Mouse (Mus musculus) forebrain, embryonic 16.5 days (tissue): ENCODE measurements around the gene Lad1. TPM values are rescaled to one million over a fixed set of nuclear protein-coding genes. Genes with fewer than 3 reads are reported as not detected.

ENCODE experiments used
- ATAC-seq: fragments of 200-750 bp; cut with Nextera tagmentation; 2 replicates; pipeline ENCODE4 v1.8.0; 2017; ENCODE audit warnings: mild to moderate bottlenecking, moderate library complexity
- H3K27ac ChIP-seq: fragments of 300-500 bp; sonication (generic); 2 replicates; pipeline ENCODE4 v1.5.1; 2014; ENCODE audit warnings: low read length, control low read depth
- H3K27me3 ChIP-seq: fragments of 300-500 bp; sonication (generic); replicated peaks from 2 replicates; pipeline ENCODE4 v1.6.1; 2014; ENCODE audit warnings: low read length; ENCODE audit not compliant: control insufficient read depth, insufficient read depth
- H3K36me3 ChIP-seq: fragments of 300-500 bp; sonication (generic); 2 replicates; pipeline ENCODE4 v1.6.1; 2014; ENCODE audit not compliant: control insufficient read depth, insufficient read depth
- H3K4me1 ChIP-seq: fragments of 300-500 bp; sonication (generic); replicated peaks from 2 replicates; pipeline ENCODE4 v1.6.1; 2014; ENCODE audit warnings: low read length; ENCODE audit not compliant: control insufficient read depth, insufficient read depth
- H3K4me2 ChIP-seq: fragments of 300-500 bp; sonication (generic); 2 replicates; pipeline ENCODE4 v1.6.1; 2014; ENCODE audit warnings: mild to moderate bottlenecking, low read length, control low read depth
- H3K4me3 ChIP-seq: fragments of 300-500 bp; sonication (generic); replicated peaks from 2 replicates; pipeline ENCODE4 v1.5.1; 2014; ENCODE audit warnings: mild to moderate bottlenecking, low read length, control low read depth
- H3K9ac ChIP-seq: fragments of 300-500 bp; sonication (generic); replicated peaks from 2 replicates; pipeline ENCODE4 v1.6.1; 2014; ENCODE audit warnings: low read depth, low read length, control low read depth
- H3K9me3 ChIP-seq: fragments of 300-500 bp; sonication (generic); 2 replicates; pipeline ENCODE4 v1.6.1; 2016; ENCODE audit warnings: low read length; ENCODE audit not compliant: control insufficient read depth
- WGBS: fragments of 180-500 bp; shearing (Covaris S2); extraction: QIAGEN DNeasy Blood & Tissue Kit; methylation state at CpG from one replicate; pipeline ENCODE4 v1.1.7; 2014; 5-methylcytosine and 5-hydroxymethylcytosine counted together
- polyA plus RNA-seq: library from polyadenylated mRNA; unstranded; fragments of >200 nt; fragmentation: Nextera tagmentation; extraction: Ambion mirVana; gene quantifications from 2 replicates; pipeline ENCODE4 v1.2.1, GENCODE M21; 2015

The Lad1 gene
- polyA plus RNA-seq, 1 experiment from 2014 or later: 0.44 TPM

DNA sequence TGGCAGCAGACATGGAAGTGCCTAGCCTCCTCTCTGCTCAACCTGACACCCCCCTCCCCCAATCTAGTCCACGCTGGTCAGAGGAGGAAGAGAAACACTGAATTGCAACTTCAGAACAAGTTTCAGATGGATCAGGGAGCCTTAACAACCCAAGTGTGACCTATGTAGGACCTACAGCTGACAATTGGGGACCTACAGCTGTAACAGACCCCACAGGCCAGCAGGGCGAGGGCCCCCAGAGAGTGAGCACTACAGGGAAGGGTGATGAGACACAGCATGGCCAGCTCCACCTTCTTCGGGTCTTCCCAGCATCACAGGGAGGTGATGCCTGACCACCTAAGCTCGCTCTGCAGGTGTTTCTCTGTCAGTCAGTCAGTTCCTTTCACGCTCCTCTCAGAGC lies 42.7 kb downstream of the Lad1 start:
- H3K27ac ChIP-seq: no peak overlapping the region
- WGBS: 83% methylated on average over 5 of the region's 5 CpGs
- no peak for ATAC-seq
- no peaks in the 10 kb centered on the region for H3K27me3 ChIP-seq
- H3K9me3 ChIP-seq: no peaks in the 10 kb centered on the region
- H3K9ac ChIP-seq: no peak overlapping the region
- no peak overlapping the region for H3K4me3 ChIP-seq
- H3K4me2 ChIP-seq: no peak overlapping the region
- H3K36me3 ChIP-seq: no peaks in the 10 kb centered on the region
- no peaks in the 10 kb centered on the region for H3K4me1 ChIP-seq

DNA sequence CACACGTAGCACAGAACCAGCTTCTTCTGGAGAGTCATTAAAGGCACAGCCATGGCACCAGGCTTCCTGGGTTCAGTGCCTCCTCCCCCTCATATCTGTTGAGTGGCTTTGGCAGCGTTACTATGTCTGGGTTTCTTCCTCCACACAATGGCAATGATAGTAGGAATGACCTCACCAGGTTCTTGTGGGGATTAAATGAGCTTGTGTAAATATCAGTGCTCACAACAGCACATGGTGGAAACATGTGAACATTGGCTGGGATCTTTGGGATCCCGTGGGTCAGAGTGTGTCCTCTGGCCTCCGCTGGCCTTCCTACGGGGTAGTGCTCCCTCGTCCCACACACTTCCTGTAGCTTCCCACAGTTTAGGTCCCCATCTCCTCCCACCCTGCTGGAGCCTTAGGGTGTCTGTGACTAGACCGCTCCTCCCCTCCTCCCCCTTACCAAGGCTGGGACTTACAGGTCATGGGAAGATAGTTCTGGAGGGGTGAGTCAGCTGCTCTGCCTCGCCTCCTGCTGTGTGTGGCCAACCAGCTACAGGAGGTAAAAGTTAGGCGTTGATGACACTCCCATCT lies 43.7 kb downstream of the Lad1 start:
- no peaks in the 10 kb centered on the region for H3K4me1 ChIP-seq
- no peak overlapping the region for H3K4me2 ChIP-seq
- no peak overlapping the region for H3K27ac ChIP-seq
- H3K9me3 ChIP-seq: no peaks in the 10 kb centered on the region
- H3K9ac ChIP-seq: no peak overlapping the region
- WGBS: 68% methylated on average over 9 of the region's 9 CpGs
- H3K4me3 ChIP-seq: no peak overlapping the region
- no peaks in the 10 kb centered on the region for H3K36me3 ChIP-seq
- ATAC-seq: no peak
- H3K27me3 ChIP-seq: no peaks in the 10 kb centered on the region

DNA sequence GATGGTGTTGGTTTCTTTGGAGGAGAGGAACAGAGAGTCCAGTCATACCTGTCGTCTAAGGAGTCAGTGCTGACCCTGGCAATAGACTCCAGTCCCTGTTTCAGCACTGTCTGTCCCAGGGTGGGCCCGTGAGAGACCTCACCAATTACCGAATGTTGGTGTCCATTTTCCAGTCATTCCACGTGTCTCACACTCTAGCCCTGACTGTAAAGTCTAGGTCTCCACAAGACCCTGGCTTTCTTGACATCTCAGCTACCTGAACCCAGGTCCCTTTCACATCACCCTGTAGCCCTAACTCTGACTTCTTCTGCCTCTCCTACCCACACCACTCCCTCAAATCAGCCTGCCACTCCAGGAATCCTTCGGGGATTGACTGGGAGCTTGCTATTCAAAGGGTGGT lies 44.2 kb downstream of the Lad1 start:
- no peak overlapping the region for H3K27ac ChIP-seq
- H3K27me3 ChIP-seq: no peaks in the 10 kb centered on the region
- no peak for ATAC-seq
- no peak overlapping the region for H3K4me3 ChIP-seq
- no peak overlapping the region for H3K9ac ChIP-seq
- WGBS: 78% methylated on average over 5 of the region's 5 CpGs
- H3K36me3 ChIP-seq: no peaks in the 10 kb centered on the region
- H3K9me3 ChIP-seq: no peaks in the 10 kb centered on the region
- H3K4me1 ChIP-seq: no peaks in the 10 kb centered on the region
- no peak overlapping the region for H3K4me2 ChIP-seq

DNA sequence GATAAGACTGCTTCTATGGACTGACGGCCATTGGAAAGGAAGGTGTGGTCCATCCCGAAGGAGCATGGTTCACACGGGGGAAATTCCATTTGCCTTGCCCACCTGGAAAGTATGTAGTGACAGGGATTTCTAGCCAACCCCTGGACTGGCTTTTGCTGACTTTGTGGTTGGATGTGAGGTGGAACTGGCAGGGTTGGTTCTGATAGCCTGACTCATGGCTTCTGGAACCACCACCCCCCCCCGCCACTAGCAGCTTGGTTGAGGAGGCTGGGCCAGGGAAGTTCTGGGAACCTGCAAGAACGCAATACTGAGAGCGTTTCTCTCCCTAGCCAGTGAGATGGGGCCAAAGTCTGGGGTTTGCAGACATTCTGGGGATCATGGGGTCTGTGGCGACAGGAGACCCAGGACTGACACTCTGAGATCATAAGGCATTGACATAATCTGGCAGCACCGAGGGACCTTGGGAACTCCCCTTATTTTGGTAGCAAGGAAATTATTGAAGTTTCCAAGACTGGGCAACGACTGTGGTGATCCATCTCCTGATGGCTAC lies 45.5 kb downstream of the Lad1 start:
- Histone ChIP-seq H3K4me2 (no peak overlapping the region), H3K27ac (no peak overlapping the region), H3K4me3 (no peak overlapping the region), H3K27me3 (no peaks in the 10 kb centered on the region), H3K9me3 (no peaks in the 10 kb centered on the region), H3K9ac (no peak overlapping the region), H3K36me3 (no peaks in the 10 kb centered on the region), H3K4me1 (no peaks in the 10 kb centered on the region)
- no peak for ATAC-seq
- WGBS: 90% methylated on average over 9 of the region's 9 CpGs

DNA sequence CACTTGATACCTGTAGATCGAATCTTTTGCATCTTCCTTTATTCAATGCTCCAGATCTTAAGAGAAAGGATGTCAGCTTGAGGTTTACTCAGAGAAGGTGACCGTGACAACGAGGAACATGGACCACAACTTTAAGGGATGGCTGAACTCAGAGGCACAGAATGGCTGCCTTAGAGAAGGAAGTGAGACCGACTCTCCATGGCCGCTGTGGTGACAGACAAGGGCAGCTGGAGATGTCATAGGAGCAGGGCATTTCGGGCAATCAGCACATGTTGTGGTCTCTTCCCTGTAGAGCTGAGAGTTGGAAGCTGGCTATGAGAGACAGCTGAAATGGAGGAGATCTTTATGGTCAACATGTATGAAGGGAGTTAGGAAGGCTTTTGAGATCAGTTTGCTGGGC lies 46.4 kb downstream of the Lad1 start:
- 87% methylated on average over 6 of the region's 6 CpGs for WGBS
- Histone ChIP-seq H3K4me2 (no peak overlapping the region), H3K4me1 (no peaks in the 10 kb centered on the region), H3K36me3 (no peaks in the 10 kb centered on the region), H3K27ac (no peak overlapping the region), H3K9ac (no peak overlapping the region), H3K4me3 (no peak overlapping the region), H3K9me3 (no peaks in the 10 kb centered on the region), H3K27me3 (no peaks in the 10 kb centered on the region)
- no peak for ATAC-seq

DNA sequence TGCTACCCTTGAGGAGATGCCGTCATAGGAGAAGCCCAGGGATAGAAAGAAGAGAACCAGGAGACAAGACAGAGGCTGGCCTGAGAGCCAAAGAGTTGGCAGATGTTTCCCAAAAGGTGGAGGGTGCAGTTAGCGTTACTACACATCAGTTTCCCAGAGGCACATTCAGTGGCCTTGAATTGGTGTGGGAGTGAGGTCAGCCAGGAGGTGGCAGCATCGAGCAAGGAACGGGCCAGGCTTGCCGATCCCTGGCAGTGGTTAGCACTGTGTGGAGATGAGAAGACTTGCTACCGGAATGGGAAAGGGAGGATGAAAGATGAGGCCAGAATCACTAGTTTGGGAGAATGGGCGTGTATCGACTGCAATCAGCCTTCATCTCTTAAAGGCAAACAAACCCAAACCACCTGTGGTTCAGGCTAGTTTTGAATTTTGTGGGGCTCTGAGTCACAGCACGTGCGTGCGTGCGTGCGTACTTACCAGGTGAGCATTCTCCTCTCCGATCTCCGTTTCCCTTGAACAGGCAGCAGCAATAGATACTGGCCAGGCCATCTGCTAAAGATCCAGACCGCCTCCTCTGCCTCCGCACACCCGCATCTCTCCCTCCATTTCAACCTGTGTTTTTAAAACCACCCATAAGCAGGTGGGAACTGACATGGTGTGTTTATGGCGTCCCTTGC lies 47.3 kb downstream of the Lad1 start:
- no peaks in the 10 kb centered on the region for H3K36me3 ChIP-seq
- no peak overlapping the region for H3K4me2 ChIP-seq
- WGBS: 49% methylated on average over 19 of the region's 19 CpGs
- H3K9ac ChIP-seq: no peak overlapping the region
- H3K27ac ChIP-seq: no peak overlapping the region
- ATAC-seq: peak; percentile 84
- H3K27me3 ChIP-seq: no peaks in the 10 kb centered on the region
- no peak overlapping the region for H3K4me3 ChIP-seq
- no peaks in the 10 kb centered on the region for H3K4me1 ChIP-seq
- H3K9me3 ChIP-seq: no peaks in the 10 kb centered on the region

DNA sequence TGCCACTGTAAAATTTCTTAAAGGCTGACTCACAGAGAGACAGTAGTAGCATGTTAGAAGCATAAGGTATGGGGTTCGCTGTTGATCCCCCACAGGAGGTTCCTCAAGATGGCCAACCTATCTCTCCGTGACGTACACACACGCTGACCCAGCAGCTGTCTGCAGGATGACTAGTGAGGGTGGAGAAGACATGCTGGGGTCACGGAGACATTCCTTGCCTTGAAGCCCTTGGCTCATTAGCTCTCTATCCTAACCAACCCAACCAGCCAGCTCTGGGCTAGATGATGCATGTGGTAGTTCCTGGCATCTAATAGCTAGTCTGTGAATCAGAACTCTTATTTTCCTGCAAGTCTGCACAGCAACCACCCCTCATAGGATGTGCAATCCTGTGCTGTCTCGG lies 50.2 kb downstream of the Lad1 start:
- ATAC-seq: no peak
- Histone ChIP-seq H3K9ac (no peak overlapping the region), H3K27ac (no peak overlapping the region), H3K36me3 (no peaks in the 10 kb centered on the region), H3K4me3 (no peak overlapping the region), H3K27me3 (no peaks in the 10 kb centered on the region), H3K4me1 (no peaks in the 10 kb centered on the region), H3K9me3 (no peaks in the 10 kb centered on the region), H3K4me2 (no peak overlapping the region)
- 92% methylated on average over 6 of the region's 6 CpGs for WGBS

DNA sequence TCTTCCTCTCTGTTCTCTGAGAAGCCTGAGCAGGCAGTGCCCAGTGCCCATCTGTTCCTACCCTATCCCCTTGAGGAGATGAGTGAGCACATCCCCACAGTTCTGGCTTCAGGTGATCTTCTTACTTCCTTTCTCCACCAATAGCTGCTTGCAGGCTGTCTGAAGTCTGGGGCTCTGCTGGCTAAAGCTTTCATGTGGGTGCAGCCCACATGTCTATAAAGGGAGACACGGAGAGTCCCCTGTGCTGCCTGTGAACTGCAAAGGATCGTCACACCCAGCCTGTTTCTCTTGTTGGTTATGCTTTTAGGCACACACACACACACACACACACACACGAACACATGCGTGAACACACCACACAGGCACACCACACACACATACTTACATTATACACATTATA lies 54.6 kb downstream of the Lad1 start:
- Histone ChIP-seq H3K27me3 (no peaks in the 10 kb centered on the region), H3K36me3 (no peaks in the 10 kb centered on the region)
- 85% methylated on average over 4 of the region's 4 CpGs for WGBS

DNA sequence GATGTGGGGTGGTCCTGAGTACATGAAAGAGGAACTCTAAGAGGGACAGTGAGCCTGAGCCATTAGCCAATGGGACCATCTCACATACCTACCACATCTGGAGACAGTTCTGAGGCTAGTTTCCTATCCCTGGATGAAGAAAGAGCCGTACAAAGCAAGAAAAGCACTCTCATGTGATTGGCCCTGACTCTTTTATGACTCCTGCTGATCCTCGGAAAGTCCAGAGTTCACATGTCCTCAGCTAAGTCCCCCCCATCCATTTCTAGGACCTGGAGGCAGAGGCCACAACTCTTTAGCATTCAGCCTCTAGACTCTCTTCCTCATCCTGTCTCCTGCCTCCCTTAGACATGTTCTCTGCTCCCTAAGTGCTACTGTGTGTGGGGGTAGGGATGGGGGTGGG lies 58.9 kb downstream of the Lad1 start:
- H3K9ac ChIP-seq: no peak overlapping the region
- H3K27me3 ChIP-seq: no peaks in the 10 kb centered on the region
- no peaks in the 10 kb centered on the region for H3K36me3 ChIP-seq
- ATAC-seq: no peak
- no peak overlapping the region for H3K4me2 ChIP-seq
- WGBS: 88% methylated on average over 2 of the region's 2 CpGs
- no peaks in the 10 kb centered on the region for H3K4me1 ChIP-seq
- H3K27ac ChIP-seq: no peak overlapping the region
- no peak overlapping the region for H3K4me3 ChIP-seq
- H3K9me3 ChIP-seq: no peaks in the 10 kb centered on the region

More for the DNA sequence above, 54.6 kb downstream of the Lad1 start:
- Histone ChIP-seq H3K4me1 (no peaks in the 10 kb centered on the region), H3K27ac (no peak overlapping the region), H3K4me3 (no peak overlapping the region), H3K9me3 (no peaks in the 10 kb centered on the region), H3K9ac (no peak overlapping the region), H3K4me2 (no peak overlapping the region)
- ATAC-seq: no peak
